Mouse (Mus musculus) layer of hippocampus, postnatal 36 days (tissue): ENCODE data around the gene Gm42417. TPM values are rescaled to one million over a fixed set of nuclear protein-coding genes. Genes with fewer than 3 reads are reported as not detected.
A peak's percentile ranks its signal among the peaks of the same experiment; 100 is the strongest.

Experiments used
- DNase-seq, 2 experiments: peaks; one replicate each; pipeline ENCODE4 v3.0.0; 2022
- total RNA-seq, 2 experiments: library from RNA; stranded (reverse); gene quantifications; 2 replicates each; pipeline ENCODE4 v1.2.3; 2021

The Gm42417 gene
- not detected for total RNA-seq

- no peak for DNase-seq
Measured at GRCm38 (mm10) chr1:36539186-36539585, at the start of gene Gm42417. Gene Gm42417 (minus strand): TSS chr1:36539429.

GRCm38 (mm10) chr1:36587860-36588259, 48.6 kb upstream of the Gm42417 start:
- no peak for DNase-seq

- no peak for DNase-seq
Measured at GRCm38 (mm10) chr1:36586288-36586687, 47.1 kb upstream of the Gm42417 start.

GRCm38 (mm10) chr1:36583408-36584116, 44.3 kb upstream of the Gm42417 start:
- no peak for DNase-seq

- DNase-seq: no peak
Measured at GRCm38 (mm10) chr1:36582211-36582610, 43.0 kb upstream of the Gm42417 start.

GRCm38 (mm10) chr1:36581260-36581659, 42.0 kb upstream of the Gm42417 start:
- no peak for DNase-seq

- peak; percentile 39 to 59 for DNase-seq
Measured at GRCm38 (mm10) chr1:36580384-36581207, 41.4 kb upstream of the Gm42417 start.

GRCm38 (mm10) chr1:36579974-36580383, 40.8 kb upstream of the Gm42417 start:
- no peak for DNase-seq

GRCm38 (mm10) chr1:36576991-36577675, 37.9 kb upstream of the Gm42417 start:
- DNase-seq: no peak

GRCm38 (mm10) chr1:36575347-36575746, 36.1 kb upstream of the Gm42417 start:
- DNase-seq: no peak

- no peak for DNase-seq
Measured at GRCm38 (mm10) chr1:36574196-36574955, 35.1 kb upstream of the Gm42417 start.

- DNase-seq: no peak
Measured at GRCm38 (mm10) chr1:36573524-36573923, 34.3 kb upstream of the Gm42417 start.

GRCm38 (mm10) chr1:36572709-36573108, 33.5 kb upstream of the Gm42417 start:
- no peak for DNase-seq

GRCm38 (mm10) chr1:36572140-36572700, 33.0 kb upstream of the Gm42417 start:
- no peak for DNase-seq

GRCm38 (mm10) chr1:36571627-36572026, 32.4 kb upstream of the Gm42417 start:
- no peak for DNase-seq

- no peak for DNase-seq
Measured at GRCm38 (mm10) chr1:36570320-36570719, 31.1 kb upstream of the Gm42417 start.

GRCm38 (mm10) chr1:36569694-36570276, 30.6 kb upstream of the Gm42417 start:
- no peak for DNase-seq

GRCm38 (mm10) chr1:36568776-36569175, 29.5 kb upstream of the Gm42417 start:
- DNase-seq: no peak

GRCm38 (mm10) chr1:36567818-36568603, 28.8 kb upstream of the Gm42417 start:
- DNase-seq: no peak

- DNase-seq: no peak
Measured at GRCm38 (mm10) chr1:36566425-36566824, 27.2 kb upstream of the Gm42417 start.

- DNase-seq: no peak
Measured at GRCm38 (mm10) chr1:36564101-36564500, 24.9 kb upstream of the Gm42417 start.
